Mouse (Mus musculus) right cerebral cortex, postnatal 10 days (tissue): ENCODE data around the gene Sde2.
"Not testable (repeated sequence)": the region's sequence is repeated elsewhere in the genome, so short reads cannot be mapped to it uniquely, and the experiment has no call there.

ENCODE experiments used
- DNase-seq, 2 experiments: peaks; one replicate each; pipeline ENCODE4 v3.0.0; 2021; ENCODE audit warnings: low spot score in 2 of 2

The Sde2 gene

GRCm38 (mm10) chr1:180830588-180831346, 20.2 kb upstream of the Sde2 start:
- no peak for DNase-seq

DNA sequence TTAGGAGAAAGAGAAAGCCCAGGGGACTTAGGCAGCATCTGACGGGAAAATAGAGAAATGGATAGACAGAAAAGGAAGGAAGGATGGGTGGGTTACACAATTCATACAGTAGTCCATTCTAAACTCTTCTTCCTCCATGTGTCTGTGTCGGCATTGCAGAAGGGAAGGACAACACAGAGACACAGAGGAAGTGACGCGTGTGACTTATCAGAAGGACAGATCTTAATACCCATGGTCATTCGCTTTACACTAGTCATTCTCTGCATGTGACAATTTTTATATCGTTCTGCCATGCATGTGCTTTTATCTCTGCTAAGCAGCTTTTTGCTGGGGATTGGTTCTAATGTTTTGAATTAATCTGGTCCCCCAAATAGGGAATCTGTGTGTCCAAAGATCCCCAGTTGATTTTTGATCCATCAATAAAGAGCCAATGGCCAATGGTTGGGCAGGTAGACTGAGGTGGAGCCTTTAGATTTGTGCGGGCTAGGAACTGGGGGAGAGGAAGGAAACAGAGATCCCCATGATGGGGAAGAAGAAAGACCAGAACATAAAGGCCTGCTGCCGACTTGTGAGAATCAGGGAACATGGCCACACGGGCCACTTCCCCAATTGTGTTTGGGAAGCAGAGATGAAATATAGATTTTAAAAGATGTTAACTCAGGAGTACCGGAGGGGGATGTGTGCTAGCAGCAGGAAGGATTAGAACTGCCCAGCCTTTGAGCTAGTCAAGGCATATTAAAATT, 15.5 kb upstream of the Sde2 start:
- no peak for DNase-seq

- DNase-seq: not testable (repeated sequence)
These were observed 14.5 kb upstream of the Sde2 start for GRCm38 (mm10) chr1:180836467-180836866.

DNA sequence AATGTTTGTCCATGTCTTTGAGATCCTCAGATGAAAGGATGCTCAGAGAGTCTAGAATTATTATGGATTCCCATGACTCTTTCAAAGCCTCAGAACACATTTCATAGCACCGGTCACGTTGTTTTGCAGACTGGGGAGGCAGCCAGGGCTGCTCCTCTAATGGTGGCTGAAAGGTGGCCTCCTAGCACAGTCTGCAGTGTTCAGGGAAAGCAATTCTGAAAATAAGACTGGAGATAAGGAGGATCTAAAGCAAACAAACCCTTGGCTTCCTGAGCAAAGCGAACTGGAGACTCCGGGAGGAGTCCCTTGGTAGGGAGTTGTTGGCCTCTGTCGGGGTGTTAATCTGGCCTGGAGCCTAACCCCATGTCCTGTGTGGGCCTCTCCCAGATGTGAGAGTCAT, 13.7 kb upstream of the Sde2 start:
- no peak for DNase-seq

- DNase-seq: no peak
These were observed 12.9 kb upstream of the Sde2 start for GRCm38 (mm10) chr1:180838014-180838413.

DNA sequence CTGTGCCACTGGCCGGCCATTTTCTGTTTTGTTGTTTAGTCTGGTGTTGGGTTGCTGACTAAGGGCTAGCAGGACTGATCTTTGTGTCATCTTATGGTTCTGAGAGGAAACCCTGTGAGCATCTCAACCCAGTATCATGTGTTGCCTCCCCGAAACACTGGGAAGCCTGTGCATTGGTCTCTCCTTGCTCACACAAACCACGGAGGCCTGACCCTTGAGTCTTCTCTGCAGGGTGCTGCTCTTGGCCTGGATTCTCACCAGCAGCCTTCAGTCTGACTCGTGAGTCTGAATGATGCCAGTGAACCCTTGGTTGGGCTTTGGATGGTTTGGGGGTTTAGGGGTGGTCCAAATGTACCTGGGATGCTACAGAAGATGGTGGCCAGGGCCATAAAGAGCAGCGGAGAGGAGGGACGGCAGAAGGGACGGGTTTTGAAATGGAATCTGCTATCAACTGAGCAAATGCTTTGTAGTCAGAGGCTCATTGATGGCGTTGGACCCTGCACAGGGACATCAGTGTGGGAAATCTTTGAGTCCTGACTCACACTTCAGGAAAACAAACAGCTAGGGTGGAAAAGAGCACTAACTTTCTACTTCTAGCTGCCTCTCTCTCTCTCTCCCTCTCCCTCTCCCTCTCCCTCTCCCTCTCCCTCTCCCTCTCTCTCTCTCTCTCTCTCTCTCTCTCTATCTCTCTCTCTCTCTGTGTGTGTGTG, 11.6 kb upstream of the Sde2 start:
- no peak for DNase-seq

DNA sequence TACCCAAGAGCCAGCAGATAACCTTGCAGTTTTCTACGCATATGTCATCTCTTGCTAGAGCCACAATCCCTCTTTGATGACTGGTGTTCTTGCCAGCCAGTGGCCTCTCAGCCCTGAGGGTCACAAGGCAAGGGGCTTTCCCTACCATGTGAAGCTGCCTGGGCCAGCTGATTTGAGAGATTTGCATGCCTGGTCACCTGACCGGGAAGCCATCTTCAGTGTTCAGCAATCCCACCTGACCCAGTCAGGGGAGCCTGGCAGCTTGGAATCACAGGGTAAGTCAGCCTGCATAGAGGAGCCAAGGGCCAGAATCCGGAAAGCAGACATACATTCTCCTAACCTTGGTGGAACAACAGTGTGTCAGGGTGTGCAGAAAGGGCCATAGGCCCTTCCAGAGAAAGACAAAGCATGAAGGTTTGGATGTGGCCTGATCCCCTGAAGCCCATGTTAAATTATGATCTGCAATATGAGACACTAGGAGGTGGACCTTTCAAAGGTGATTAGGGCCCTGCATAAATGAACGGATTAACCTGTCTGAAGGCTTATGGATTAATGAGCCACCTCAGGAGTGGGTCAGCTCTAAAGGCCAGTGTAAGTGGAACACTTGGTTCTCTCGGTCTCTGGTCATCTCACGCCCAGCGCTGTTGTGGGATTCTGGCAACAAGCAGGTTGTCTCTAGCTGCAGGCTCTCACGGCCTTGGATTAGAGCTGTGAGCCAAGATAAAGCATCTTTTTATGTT, 9.2 kb upstream of the Sde2 start:
- DNase-seq: no peak

DNA sequence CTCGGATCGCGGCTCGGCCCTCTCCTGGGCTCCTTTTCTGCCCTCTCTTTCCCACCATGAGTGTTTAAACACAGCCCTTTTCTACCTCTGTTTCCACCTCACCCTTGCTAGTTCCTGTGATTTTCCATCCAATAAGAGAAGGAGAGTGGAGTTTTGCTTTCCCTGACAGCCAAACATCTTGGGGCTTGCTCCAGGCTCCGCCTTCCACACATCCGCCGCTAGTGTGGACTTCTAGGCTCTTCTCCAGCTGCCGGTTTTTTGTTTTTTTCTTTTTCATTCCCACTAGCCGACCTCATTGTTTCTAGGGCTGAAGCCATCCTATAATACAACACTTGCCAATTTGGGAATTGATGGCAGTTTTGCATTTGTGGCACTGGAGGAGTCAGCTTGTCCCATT, 2.8 kb upstream of the Sde2 start:
- DNase-seq: peak; percentile 83 to 87

DNA sequence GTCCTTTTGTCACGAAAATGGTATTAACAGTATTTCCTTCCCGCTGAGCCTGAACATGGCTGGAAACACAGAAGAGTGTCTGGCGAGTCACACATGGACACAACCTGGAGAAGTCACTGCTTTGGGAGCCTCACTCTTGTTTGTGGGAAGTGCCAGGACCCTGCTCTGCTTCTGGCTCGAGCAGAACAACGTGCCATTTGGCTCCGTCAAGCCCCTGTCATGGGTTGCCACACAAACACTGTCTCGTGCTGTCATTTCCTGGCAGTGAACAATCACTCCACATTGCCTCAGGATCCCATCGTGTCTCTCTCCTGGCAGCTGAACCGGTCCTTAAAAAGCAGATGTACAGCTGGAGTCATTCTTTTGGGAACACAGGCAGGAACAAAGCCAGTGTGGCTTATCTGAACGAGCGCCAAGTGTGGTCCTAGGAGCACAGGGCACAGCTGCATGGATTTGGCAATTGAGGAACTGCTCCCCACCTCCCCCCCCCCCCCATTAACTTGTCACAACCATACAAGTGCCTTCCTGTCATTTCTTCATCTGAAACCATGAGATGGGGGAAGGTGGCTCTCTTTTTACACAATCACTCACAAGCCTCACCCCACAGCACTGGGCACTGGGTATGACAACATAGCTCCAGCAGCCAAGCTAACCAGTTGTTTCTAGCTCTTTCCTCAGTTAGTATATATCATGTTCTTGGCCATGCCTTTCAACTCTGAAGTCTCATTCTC, 2.3 kb upstream of the Sde2 start:
- DNase-seq: peak; percentile 58 to 83

GRCm38 (mm10) chr1:180849701-180850301, 1.1 kb upstream of the Sde2 start:
- DNase-seq: peak in 1 of 2 experiments; percentile 32

DNA sequence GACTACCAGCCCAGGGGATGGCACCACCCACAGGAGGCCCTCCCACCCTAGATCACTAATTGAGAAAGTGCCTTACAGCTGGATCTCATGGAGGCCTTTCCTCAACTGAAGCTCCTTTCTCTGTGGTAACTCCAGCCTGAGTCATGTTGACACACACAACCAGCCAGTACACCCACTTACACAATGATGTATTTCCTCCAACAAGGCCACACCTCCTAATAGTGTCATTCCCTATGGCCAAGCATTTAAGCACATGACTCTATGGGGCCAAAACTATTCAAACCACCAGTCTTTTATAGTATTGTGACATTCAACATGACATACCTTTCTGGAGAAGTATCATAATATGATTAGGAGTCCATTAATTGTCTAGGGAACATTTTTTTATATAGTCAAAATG, 7.8 kb downstream of the Sde2 start:
- DNase-seq: no peak

GRCm38 (mm10) chr1:180860030-180860429, 9.1 kb downstream of the Sde2 start:
- no peak for DNase-seq

DNA sequence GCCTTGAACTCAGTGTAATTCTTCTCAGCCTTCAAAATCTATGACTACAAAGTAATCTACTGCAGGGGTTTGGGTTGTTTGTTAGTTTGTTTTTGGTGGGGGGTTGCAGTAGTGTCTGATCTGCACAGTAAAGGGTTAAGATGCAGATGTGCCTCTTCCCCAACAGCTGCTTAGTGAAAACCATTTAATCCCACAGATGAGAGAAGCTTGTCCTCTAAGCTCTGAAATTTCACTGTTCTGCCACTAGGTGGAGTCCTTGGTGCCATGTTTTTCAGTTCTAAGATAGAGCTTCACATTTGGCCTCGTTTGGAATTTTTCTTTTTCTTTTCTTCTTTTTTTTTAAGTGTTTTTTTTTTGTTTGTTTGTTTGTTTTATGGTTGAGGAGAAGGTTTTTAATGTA, 12.7 kb downstream of the Sde2 start:
- peak; percentile 43 to 46 for DNase-seq

DNA sequence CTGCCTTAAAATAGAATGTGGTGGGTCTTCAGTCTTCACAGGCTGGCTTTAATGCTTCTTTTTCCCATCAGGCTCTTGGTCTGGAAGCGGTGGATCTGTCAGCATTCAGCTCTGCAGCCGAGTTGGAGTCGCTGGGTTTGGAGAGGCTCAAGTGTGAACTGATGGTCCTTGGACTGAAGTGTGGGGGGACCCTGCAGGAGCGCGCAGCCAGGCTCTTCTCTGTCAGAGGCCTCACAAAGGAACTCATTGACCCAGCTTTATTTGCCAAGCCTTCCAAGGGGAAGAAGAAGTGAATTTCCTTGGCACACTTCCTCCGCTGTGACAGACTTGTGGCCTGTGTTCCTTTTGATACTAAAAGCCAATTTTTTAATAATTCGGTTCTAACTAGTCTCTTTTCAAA, 15.1 kb downstream of the Sde2 start:
- no peak for DNase-seq

DNA sequence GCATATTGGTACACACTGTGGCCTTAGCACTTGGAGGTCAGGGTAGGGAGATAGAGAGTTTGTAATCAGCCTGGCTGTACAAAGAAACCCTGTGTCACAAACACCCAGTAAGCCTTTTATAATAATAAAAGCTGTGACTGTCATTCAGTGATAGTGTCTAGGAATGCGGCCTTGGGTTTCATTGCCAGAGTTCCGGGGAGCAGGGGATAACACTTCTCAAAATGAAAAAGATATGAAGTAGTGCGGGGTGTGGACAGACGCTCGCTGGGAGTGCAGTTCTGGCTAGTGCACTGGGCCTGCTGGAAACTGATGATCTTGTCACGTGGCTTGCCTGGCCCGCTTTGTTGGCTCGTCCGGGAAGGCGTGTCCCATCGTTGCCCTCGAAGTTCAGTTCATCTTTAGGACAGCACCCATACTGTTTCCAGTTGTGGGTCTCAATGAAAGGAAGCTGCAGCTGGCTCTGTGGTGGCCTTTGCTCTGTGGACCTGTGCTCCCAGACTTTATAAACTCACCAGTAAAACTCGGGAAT, 19.3 kb downstream of the Sde2 start:
- DNase-seq: no peak

DNA sequence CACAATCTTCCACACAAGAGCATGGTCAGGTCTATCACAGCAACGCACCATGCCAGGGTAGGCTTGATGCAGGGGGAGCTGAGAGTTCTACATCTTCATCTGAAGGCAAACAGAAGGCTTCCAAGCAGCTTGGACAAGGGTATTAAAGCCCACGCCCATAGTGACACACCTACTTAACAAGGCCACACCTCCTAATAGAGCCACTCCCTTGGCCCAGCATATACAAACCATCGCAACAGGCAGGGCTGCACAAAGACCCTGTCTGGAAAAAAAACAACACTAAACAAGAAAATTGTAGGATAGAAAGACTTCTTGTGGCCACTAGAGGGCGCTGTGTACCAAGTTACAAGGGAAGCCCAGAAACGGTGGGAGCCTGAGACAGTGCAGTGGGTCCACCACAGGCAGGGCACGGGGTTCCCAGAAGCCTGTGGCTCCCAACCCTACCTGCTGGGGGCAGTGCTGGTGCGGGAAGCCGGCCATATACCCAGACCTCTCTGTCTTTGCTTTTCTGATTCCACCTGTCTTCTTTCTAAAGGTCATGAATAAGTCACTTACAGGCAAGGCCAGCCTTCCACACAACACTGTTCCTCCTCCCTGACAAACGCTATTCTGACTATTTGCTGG, 23.0 kb downstream of the Sde2 start:
- DNase-seq: no peak

DNA sequence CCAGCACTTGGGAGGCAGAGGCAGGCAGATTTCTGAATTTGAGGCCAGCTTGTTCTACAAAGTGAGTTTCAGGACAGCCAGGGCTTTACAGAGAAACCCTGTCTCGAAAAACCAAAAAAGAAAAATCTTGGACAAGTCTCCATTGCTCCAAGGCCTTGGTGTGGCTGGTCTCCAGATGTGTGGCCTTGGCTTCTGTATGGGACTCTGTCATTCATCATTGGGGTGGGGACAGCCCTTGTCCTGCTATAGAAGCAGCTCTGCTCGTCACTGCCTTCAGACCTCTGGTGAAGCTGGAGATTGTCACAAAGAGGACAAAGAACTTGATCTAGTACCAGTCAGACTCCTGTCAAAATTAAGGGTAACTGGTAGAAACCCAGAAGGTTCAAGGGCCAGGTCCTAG, 23.7 kb downstream of the Sde2 start:
- no peak for DNase-seq

GRCm38 (mm10) chr1:180875126-180875525, 24.2 kb downstream of the Sde2 start:
- DNase-seq: no peak

DNA sequence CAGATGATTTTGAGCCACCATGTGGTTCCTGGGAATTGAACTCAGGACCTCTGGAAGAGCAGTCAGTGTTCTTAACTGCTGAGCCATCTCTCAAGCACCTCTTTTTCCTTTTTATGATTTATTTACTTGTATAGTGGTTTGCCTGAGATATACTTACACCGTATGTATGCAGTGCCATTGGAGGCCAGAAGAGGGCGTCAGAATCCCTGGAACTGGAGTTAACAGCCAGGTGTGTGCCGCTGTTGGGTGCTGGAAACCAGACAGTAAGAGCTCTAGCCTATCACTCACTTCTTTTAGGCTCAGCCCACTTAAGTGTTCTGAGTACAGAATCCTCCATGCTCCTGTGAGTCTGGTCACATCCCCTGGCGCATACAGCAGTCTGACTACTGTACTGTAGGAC, 26.5 kb downstream of the Sde2 start:
- DNase-seq: no peak

DNA sequence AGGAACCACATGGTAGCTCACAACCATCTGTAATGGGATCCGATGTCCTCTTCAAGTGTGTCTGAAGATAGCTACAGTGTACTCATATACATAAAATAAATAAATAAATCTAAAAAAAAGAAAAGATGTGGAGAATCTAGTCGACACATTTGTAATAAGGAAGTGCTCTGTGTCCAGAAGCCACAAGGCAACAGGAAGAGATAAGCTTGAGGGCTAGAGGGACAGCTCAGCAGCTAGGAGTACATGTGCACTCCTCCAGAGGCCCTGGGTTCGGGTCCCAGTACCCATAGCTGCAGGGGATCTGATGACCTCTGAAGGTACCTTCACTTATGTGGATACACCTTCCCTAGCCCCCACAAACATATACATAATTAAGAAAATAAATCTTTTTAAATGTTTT, 30.8 kb downstream of the Sde2 start:
- no peak for DNase-seq
